Mouse (Mus musculus) macrophage (primary cell): ENCODE results near the gene Mia. TPM values are rescaled to one million over a fixed set of nuclear protein-coding genes. Genes with fewer than 3 reads are reported as not detected.

Experiments used
- H3K27ac ChIP-seq: fragments of 350-480 bp; formaldehyde crosslinking; 2 replicates; pipeline ENCODE4 v1.9.0; 2021
- H3K36me3 ChIP-seq: fragments of 350-480 bp; formaldehyde crosslinking; 2 replicates; pipeline ENCODE4 v1.9.0; 2021; ENCODE audit errors: inconsistent target
- H3K4me3 ChIP-seq: fragments of 350-480 bp; formaldehyde crosslinking; 2 replicates; pipeline ENCODE4 v1.9.0; 2021; ENCODE audit errors: inconsistent target
- H3K79me2 ChIP-seq: fragments of 350-480 bp; formaldehyde crosslinking; 2 replicates; pipeline ENCODE4 v1.9.0; 2021; ENCODE audit errors: inconsistent target
- WGBS: methylation state at CpG from one replicate; pipeline ENCODE4 v1.1.7; 2026; ENCODE audit warnings: inconsistent platforms; ENCODE audit not compliant: missing documents; 5-methylcytosine and 5-hydroxymethylcytosine counted together
- polyA plus RNA-seq: library from polyadenylated mRNA; stranded (reverse); fragments of 250-400 nt; gene quantifications from 3 replicates; pipeline ENCODE4 v1.2.4, GENCODE M21; 2018; ENCODE audit warnings: inconsistent platforms

Mia gene
- polyA plus RNA-seq, 1 experiment from 2014 or later, result not detected

GRCm38 (mm10) chr7:27174896-27175295, 6.1 kb downstream of the Mia start:
- Histone ChIP-seq H3K4me3 (no peak overlapping the region), H3K36me3 (peaks cover 51% of the 10 kb centered on the region), H3K79me2 (peaks cover 23% of the 10 kb centered on the region; the same call in 1 of the 2 replicates), H3K27ac (no peak overlapping the region)
- WGBS, result 95% methylated on average over 7 of the region's 7 CpGs

DNA sequence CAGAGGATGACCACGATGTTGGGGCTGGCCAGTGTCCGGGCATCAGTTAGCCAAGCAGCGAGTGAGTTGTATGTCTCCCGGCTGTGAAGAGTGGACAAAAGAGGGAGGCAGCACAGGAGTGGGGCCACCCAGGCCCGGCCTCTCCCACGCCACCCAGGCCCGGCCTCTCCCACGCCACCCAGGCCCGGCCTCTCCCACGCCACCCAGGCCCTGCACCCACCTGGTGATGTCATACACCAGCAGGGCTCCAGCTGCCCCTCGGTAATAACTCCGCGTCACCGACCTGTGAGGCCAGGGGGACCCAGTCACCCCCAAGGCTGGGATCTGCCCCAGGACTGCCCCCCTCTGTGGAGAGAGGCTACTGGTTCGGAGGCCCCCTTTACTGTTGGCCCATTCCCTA, 6.5 kb downstream of the Mia start:
- peaks cover 23% of the 10 kb centered on the region; the same call in 1 of the 2 replicates for H3K79me2 ChIP-seq
- no peak overlapping the region for H3K4me3 ChIP-seq
- H3K27ac ChIP-seq, result no peak overlapping the region
- WGBS, result 96% methylated on average over 15 of the region's 15 CpGs
- H3K36me3 ChIP-seq, result peaks cover 52% of the 10 kb centered on the region

DNA sequence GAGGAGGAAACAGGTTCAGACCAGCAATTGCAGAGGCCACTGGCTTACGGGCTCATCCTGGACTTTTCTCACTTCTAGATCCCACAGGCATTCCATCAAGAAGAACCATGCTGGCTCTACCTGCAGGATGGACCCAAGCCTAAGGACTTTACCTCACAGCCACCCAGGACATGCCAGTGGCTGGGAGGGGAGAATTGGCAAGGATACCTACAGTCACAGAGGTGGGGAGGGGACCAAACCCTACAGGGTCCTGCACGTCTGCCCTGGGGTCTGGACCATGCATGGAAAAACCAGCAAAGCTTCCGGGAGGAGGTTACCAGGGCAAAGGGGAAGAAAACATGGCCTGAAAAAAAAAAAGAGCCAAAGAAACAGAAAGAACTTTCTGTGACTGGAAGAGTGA, 10.0 kb downstream of the Mia start:
- H3K27ac ChIP-seq, result no peak overlapping the region
- WGBS, result 100% methylated on average over 2 of the region's 3 CpGs
- H3K36me3 ChIP-seq, result peaks cover 52% of the 10 kb centered on the region
- no peak overlapping the region for H3K4me3 ChIP-seq
- peaks cover 7% of the 10 kb centered on the region for H3K79me2 ChIP-seq

DNA sequence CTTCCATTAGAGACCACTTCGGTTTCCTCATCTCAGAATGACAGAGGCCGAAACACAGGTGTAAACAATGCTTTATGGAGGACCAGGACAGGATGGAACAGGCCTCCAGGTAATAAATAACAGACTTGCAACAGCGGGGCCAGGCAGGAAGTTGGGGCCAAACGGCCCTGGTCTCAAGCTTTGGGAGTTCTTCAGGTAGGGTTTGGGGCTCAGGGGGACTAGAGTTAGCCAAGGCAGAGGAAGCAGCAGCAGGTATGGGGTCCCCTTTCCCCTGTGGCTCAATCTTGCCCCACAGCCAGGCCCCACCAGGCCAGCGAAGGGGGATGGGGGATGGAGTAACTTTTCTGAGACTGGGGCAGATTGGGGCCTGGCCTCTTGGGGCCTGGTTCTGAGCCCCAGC, 12.6 kb downstream of the Mia start:
- Histone ChIP-seq H3K36me3 (peaks cover 36% of the 10 kb centered on the region), H3K4me3 (no peak overlapping the region), H3K79me2 (peaks cover 28% of the 10 kb centered on the region), H3K27ac (no peak overlapping the region)
- WGBS, result 87% methylated on average over 5 of the region's 5 CpGs

DNA sequence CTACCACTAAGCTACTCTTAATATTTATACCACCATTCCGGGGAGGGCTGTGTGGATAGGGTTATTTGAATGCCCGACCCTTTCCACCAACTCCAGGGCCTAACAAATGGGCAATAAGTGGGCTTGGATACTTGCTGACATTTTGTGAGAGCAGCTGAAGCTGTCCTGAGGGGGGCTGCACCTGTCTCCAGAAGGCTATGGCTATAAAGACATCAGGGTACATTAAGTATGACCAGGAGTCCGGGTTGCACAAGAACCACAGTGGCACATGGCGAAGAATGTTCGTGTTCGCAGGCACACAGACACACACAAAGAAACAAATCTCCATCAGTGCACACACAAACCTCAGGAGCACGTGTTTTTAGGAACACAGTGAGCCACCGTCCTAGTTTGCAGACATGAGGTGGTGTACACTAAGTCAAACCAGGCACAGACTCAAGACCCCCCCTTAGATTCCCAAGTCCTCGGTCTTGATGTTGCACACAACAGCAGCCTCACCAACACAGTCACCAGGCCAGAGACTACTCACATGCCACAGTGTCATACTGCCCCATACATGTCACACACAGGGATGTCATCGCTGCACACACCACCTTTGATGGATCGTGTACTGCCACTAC, 13.4 kb downstream of the Mia start:
- Histone ChIP-seq H3K27ac (peak overlapping the region; percentile 83), H3K36me3 (peaks cover 28% of the 10 kb centered on the region), H3K79me2 (peaks cover 36% of the 10 kb centered on the region), H3K4me3 (peak overlapping the region; percentile 40)
- WGBS, result 49% methylated on average over 10 of the region's 11 CpGs

DNA sequence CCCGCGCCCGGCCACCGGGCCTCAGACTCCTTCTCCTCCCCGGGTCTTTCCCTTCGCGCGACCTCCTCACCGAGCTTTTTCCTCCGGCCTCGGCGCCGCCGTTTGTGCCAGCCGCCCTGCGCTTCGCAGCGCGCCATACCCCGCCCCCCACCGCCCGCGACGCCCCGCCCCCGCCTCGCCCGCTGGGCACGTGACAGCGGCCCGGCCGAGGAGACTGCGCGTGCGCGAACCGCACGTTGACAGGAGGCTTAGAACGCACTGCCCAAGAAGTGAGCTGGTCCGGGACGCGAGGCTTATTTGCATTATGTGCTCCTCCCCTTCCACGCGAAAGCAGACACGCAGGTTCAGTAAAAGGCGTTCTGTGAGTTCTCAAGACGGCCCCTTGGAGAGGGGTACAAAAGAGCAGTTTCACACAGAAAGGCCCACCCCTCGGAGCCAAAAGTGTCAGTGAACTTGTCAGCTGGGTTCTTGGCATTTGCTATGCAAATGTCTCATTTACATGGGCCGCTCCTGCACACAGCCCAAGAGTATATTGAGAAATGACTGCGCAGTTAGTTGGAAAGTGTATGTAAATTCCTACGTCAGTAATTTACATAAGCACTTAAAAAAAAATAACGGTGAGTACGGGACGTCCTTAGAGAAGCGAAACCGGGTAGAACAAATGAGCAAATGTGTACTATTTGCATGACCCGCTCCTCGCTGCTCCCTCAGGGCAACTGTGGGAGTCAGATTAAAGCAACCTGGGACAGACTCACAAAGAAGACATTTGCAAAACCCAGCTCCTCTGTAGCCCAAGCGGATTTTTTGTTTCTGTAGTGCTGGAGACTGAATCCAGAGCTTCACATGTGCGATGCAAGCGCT, 14.1 kb downstream of the Mia start, which contains the start of gene Egln2:
Egln2 (minus strand) TSS at position 189 of the 861 bp plus-strand sequence.
- peaks cover 44% of the 10 kb centered on the region for H3K79me2 ChIP-seq
- WGBS, result 2% methylated on average over 25 of the region's 61 CpGs
- peak within 1 kb of the TSS; percentile 79 for H3K4me3 ChIP-seq
- peaks cover 20% of the 10 kb centered on the region for H3K36me3 ChIP-seq
- H3K27ac ChIP-seq, result peak within 1 kb of the TSS; percentile 83

DNA sequence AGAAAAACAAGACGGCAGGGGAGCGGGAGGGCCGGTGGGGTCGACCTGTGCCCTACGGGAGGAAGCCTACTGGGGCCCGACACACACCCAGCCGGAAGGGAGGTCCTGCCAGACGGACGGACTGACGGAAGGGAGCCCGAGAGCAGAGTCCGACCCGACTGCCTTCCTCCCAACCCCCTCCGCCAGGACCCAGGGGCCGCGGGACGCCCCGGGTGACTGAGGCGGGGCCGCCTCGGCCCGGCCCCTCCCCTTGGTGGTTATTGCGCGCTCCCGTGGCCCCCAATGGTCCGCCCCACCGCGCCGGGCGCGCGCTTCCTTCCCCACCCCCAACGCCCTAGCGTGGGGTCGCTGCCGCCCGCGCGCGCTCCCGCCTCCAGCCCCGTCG, 14.7 kb downstream of the Mia start:
- Histone ChIP-seq H3K4me3 (peak overlapping the region; percentile 79), H3K27ac (peak overlapping the region; percentile 72), H3K36me3 (peaks cover 14% of the 10 kb centered on the region; the same call in 1 of the 2 replicates), H3K79me2 (peaks cover 50% of the 10 kb centered on the region)
- WGBS, result under 1% methylated on average over 39 of the region's 43 CpGs

DNA sequence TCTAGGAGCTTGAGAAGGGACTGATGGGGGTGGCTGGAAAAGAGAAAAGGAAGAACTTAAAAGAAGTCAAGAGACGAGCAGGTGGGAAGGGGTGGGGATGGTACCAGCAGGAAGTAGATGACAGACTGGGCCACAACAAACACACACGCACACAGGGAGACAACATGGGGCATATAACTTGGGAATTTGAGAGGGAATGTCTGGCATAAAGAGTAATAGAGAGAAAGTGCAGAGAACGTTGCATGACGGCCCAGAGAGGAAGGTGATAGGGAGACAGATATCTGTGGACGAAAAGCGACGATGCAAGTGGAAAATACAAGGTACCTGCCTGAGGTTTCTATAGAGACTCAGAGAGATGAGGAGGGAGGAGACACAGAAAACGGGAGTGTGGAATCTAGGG, 15.3 kb downstream of the Mia start:
- 3% methylated on average over 8 of the region's 8 CpGs for WGBS
- Histone ChIP-seq H3K36me3 (peaks cover 9% of the 10 kb centered on the region; the same call in 1 of the 2 replicates), H3K27ac (peak overlapping the region; percentile 72), H3K79me2 (peaks cover 55% of the 10 kb centered on the region), H3K4me3 (peak overlapping the region; percentile 79)

GRCm38 (mm10) chr7:27165007-27165655, 15.8 kb downstream of the Mia start:
- WGBS, result 85% methylated on average over 23 of the region's 23 CpGs
- peaks cover 3% of the 10 kb centered on the region; the same call in 1 of the 2 replicates for H3K36me3 ChIP-seq
- peaks cover 58% of the 10 kb centered on the region for H3K79me2 ChIP-seq
- H3K4me3 ChIP-seq, result no peak overlapping the region; the same call in 1 of the 2 replicates
- H3K27ac ChIP-seq, result no peak overlapping the region

DNA sequence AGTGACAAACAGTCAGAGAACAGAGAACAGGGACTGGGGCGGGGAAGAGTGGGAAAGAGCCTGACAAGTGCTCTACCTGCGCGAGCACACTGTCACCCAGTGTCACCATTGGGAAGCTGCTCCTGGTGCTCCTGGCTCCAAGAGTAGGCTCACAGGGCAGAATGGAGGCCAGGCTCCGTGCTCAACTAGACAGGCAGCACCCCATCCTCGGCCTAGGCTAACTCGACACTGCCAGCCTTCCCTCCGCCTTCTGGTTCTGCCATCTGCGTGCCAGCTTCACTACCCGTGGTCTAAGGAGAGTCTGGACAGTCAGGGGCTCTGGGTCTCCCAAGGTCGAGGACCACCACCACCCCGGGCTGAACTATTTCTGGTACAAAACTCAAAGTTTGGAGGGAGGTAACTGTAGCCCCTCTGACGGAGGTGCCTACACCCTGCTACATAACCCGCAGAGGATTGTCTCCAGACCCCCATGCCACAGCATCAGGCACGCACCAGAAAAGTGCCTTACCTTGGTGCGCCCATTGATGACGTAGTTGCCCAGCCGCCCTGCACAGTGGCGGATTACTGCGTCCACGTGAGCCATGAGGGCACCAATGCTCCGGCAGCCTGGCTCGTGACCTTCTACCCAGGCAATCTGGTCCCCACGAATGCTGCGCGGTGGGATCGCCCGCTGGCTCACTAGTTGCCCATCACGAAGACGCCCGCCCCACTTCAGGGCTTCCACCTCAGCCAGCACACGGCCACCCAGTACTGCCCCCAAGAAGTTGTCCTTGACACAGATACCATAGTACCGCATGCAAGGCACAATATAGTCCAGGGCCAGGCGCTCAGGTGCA, 16.6 kb downstream of the Mia start:
- H3K79me2 ChIP-seq, result peaks cover 58% of the 10 kb centered on the region
- H3K4me3 ChIP-seq, result no peak overlapping the region
- WGBS, result 94% methylated on average over 33 of the region's 33 CpGs
- no peak overlapping the region for H3K27ac ChIP-seq
- H3K36me3 ChIP-seq, result peaks cover 3% of the 10 kb centered on the region

GRCm38 (mm10) chr7:27163450-27163805, 17.5 kb downstream of the Mia start:
- Histone ChIP-seq H3K79me2 (peaks cover 58% of the 10 kb centered on the region), H3K36me3 (peaks cover 12% of the 10 kb centered on the region), H3K27ac (no peak overlapping the region), H3K4me3 (no peak overlapping the region)
- 84% methylated on average over 5 of the region's 5 CpGs for WGBS

DNA sequence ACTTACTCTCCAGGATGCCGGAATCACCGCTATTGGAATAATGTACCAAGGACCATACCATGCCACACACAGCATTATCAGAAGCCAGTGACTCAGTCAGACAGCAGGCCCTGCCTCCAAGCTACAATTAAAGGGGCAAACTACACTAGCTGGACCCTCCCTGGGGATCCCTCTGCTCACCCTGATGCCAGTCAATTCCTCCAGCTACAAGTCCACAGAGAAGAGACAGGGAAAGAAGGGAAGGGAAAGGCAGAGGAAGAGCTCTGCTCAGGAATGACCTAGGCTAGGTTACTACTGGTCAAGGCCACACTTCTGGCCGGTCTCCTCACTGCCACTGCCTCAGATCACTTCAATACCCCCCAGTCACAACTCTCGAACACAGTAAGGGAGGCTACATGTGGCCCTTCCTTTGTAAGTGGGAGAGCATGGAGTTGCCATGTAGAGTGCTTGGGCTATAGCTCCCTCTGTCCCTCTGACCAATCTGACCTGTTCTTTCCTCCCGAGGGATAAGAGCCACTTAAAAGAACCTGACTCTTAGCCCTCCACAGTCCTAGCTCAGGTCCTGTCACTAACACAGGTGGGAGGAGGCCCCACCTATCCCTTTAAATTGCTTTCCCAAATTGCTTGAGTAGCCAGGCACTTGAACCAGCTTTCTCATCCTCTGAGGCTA, 18.0 kb downstream of the Mia start:
- H3K36me3 ChIP-seq, result peaks cover 18% of the 10 kb centered on the region
- H3K79me2 ChIP-seq, result peaks cover 58% of the 10 kb centered on the region
- no peak overlapping the region for H3K27ac ChIP-seq
- no peak overlapping the region for H3K4me3 ChIP-seq
- 92% methylated on average over 5 of the region's 5 CpGs for WGBS

DNA sequence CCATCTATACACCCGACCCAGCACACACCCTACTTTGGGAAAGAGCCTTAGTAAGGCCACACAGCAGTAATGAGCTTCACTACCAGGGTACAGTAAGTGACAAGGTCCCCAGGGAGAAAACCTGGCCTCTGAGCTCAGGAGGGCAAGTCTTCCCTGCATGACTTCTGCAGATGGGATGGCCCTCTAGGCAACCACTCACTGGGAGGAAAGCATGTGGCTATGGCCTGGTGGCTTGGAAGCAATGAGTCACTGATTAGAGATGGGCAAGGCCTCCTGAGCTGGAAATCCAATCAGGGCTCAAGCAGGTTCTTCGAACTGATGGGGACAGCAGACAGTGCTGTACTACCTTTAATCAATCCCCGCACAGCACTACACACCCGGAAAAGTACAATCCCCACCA, 19.2 kb downstream of the Mia start:
- H3K4me3 ChIP-seq, result no peak overlapping the region
- 86% methylated on average over 4 of the region's 4 CpGs for WGBS

DNA sequence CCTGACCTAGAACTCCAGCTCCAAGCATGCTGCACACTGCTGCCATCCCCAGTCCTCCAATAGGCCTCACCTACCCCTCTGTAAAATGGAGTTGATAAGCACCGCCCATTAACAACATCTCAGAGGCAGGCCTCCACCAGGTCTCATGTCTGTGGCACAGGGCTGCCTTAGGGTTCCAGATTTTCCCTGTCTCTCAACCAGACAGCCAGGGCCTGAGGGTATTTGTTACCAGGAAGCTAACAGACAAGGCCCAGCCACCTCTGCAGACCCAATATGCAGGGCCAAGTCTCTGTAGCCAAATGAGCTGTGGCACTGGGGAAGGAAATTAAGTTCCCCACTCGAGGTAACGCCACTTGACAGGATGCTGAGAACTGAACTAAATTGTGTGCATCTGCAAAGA, 20.0 kb downstream of the Mia start:
- Histone ChIP-seq H3K27ac (no peak overlapping the region), H3K36me3 (peaks cover 22% of the 10 kb centered on the region), H3K4me3 (no peak overlapping the region), H3K79me2 (peaks cover 56% of the 10 kb centered on the region)
- 72% methylated on average over 3 of the region's 3 CpGs for WGBS

More for the DNA sequence above, 19.2 kb downstream of the Mia start:
- peaks cover 22% of the 10 kb centered on the region for H3K36me3 ChIP-seq
- peaks cover 58% of the 10 kb centered on the region for H3K79me2 ChIP-seq
- no peak overlapping the region for H3K27ac ChIP-seq
